Mouse (Mus musculus): ENCODE data around the gene Mfap2. TPM values are rescaled to one million over a fixed set of nuclear protein-coding genes. Genes with fewer than 3 reads are reported as not detected.

Gene Mfap2
- polyA plus RNA-seq, 1 experiment from 2014 or later: 279 TPM

GRCm38 (mm10) chr4:140984544-140984943 is 25.7 kb upstream of the Mfap2 start:
- Histone ChIP-seq H3K4me3 (ENCODE audit: low read depth, low read length) (no peak overlapping the region), H3K9ac (ENCODE audit: low read length) (no peak overlapping the region), H3K27ac (ENCODE audit: low read depth, low read length) (no peak overlapping the region), H3K9me3 (ENCODE audit: control insufficient read depth, low read length) (no peaks in the 10 kb centered on the region), H3K4me2 (ENCODE audit: low read depth) (no peak overlapping the region), H3K4me1 (ENCODE audit: control insufficient read depth, insufficient read depth, low read length) (peaks cover 7% of the 10 kb centered on the region), H3K36me3 (ENCODE audit: control insufficient read depth, insufficient read depth, low read length) (no peaks in the 10 kb centered on the region; the same call in 1 of the 2 replicates), H3K27me3 (ENCODE audit: control insufficient read depth, insufficient read depth, low read length) (no peaks in the 10 kb centered on the region)
- ATAC-seq (ENCODE audit: insufficient read depth, low FRiP score, low TSS enrichment) (no peak), DNase-seq (ENCODE audit: low spot score) (no peak)
- WGBS: 85% methylated on average over 6 of the region's 6 CpGs

GRCm38 (mm10) chr4:140986024-140986710 is 24.1 kb upstream of the Mfap2 start:
- ATAC-seq (ENCODE audit: insufficient read depth, low FRiP score, low TSS enrichment): no peak; the same call in 1 of the 2 replicates
- Histone ChIP-seq H3K4me3 (ENCODE audit: low read depth, low read length) (peak overlapping the region; percentile 87), H3K9me3 (ENCODE audit: control insufficient read depth, low read length) (no peaks in the 10 kb centered on the region), H3K36me3 (ENCODE audit: control insufficient read depth, insufficient read depth, low read length) (no peaks in the 10 kb centered on the region), H3K4me1 (ENCODE audit: control insufficient read depth, insufficient read depth, low read length) (peaks cover 7% of the 10 kb centered on the region), H3K27me3 (ENCODE audit: control insufficient read depth, insufficient read depth, low read length) (no peaks in the 10 kb centered on the region), H3K4me2 (ENCODE audit: low read depth) (peak overlapping the region; percentile 88), H3K27ac (ENCODE audit: low read depth, low read length) (no peak overlapping the region), H3K9ac (ENCODE audit: low read length) (peak overlapping the region; percentile 86)
- 30% methylated on average over 15 of the region's 15 CpGs for WGBS
- no peak for DNase-seq (ENCODE audit: low spot score)

GRCm38 (mm10) chr4:140986711-140987395 is 23.4 kb upstream of the Mfap2 start, which contains the start of gene Atp13a2:
Atp13a2 (plus strand) TSS chr4:140986873.
- no peaks in the 10 kb centered on the region for H3K36me3 ChIP-seq (ENCODE audit: control insufficient read depth, insufficient read depth, low read length)
- peaks cover 7% of the 10 kb centered on the region for H3K4me1 ChIP-seq (ENCODE audit: control insufficient read depth, insufficient read depth, low read length)
- H3K27me3 ChIP-seq (ENCODE audit: control insufficient read depth, insufficient read depth, low read length): no peaks in the 10 kb centered on the region
- ATAC-seq (ENCODE audit: insufficient read depth, low FRiP score, low TSS enrichment) (peak; percentile 90), DNase-seq (ENCODE audit: low spot score) (peak; percentile 92)
- no peak within 1 kb of the TSS for H3K27ac ChIP-seq (ENCODE audit: low read depth, low read length)
- H3K9me3 ChIP-seq (ENCODE audit: control insufficient read depth, low read length): no peaks in the 10 kb centered on the region
- WGBS: under 1% methylated on average over 54 of the region's 58 CpGs
- peak within 1 kb of the TSS; percentile 88 for H3K4me2 ChIP-seq (ENCODE audit: low read depth)
- H3K4me3 ChIP-seq (ENCODE audit: low read depth, low read length): peak within 1 kb of the TSS; percentile 87
- peak within 1 kb of the TSS; percentile 86 for H3K9ac ChIP-seq (ENCODE audit: low read length)

- H3K9me3 ChIP-seq (ENCODE audit: control insufficient read depth, low read length): no peaks in the 10 kb centered on the region
- H3K4me3 ChIP-seq (ENCODE audit: low read depth, low read length): peak overlapping the region; percentile 87
- H3K4me2 ChIP-seq (ENCODE audit: low read depth): peak overlapping the region; percentile 88
- H3K4me1 ChIP-seq (ENCODE audit: control insufficient read depth, insufficient read depth, low read length): peaks cover 7% of the 10 kb centered on the region
- no peaks in the 10 kb centered on the region; the same call in 1 of the 2 replicates for H3K36me3 ChIP-seq (ENCODE audit: control insufficient read depth, insufficient read depth, low read length)
- DNase-seq (ENCODE audit: low spot score) (no peak), ATAC-seq (ENCODE audit: insufficient read depth, low FRiP score, low TSS enrichment) (no peak)
- no peaks in the 10 kb centered on the region for H3K27me3 ChIP-seq (ENCODE audit: control insufficient read depth, insufficient read depth, low read length)
- 33% methylated on average over 7 of the region's 7 CpGs for WGBS
- H3K9ac ChIP-seq (ENCODE audit: low read length): peak overlapping the region; percentile 86
- H3K27ac ChIP-seq (ENCODE audit: low read depth, low read length): no peak overlapping the region
Observed at GRCm38 (mm10) chr4:140987476-140987875, 22.7 kb upstream of the Mfap2 start.

- no peaks in the 10 kb centered on the region for H3K9me3 ChIP-seq (ENCODE audit: control insufficient read depth, low read length)
- peak overlapping the region; percentile 24 for H3K4me2 ChIP-seq (ENCODE audit: low read depth)
- 65% methylated on average over 7 of the region's 7 CpGs for WGBS
- 0 out of 2 replicates have a peak overlapping the region, but pooled peaks have one; percentile 14 for H3K9ac ChIP-seq (ENCODE audit: low read length)
- H3K27me3 ChIP-seq (ENCODE audit: control insufficient read depth, insufficient read depth, low read length): no peaks in the 10 kb centered on the region
- H3K4me3 ChIP-seq (ENCODE audit: low read depth, low read length): no peak overlapping the region
- DNase-seq (ENCODE audit: low spot score): no peak
- H3K4me1 ChIP-seq (ENCODE audit: control insufficient read depth, insufficient read depth, low read length): peaks cover 7% of the 10 kb centered on the region
- no peaks in the 10 kb centered on the region; the same call in 1 of the 2 replicates for H3K36me3 ChIP-seq (ENCODE audit: control insufficient read depth, insufficient read depth, low read length)
- H3K27ac ChIP-seq (ENCODE audit: low read depth, low read length): no peak overlapping the region
- ATAC-seq (ENCODE audit: insufficient read depth, low FRiP score, low TSS enrichment): no peak
Observed at GRCm38 (mm10) chr4:140988706-140989290, 21.4 kb upstream of the Mfap2 start.

GRCm38 (mm10) chr4:140989447-140989846 is 20.8 kb upstream of the Mfap2 start:
- H3K27ac ChIP-seq (ENCODE audit: low read depth, low read length): no peak overlapping the region
- peaks cover 2% of the 10 kb centered on the region for H3K36me3 ChIP-seq (ENCODE audit: control insufficient read depth, insufficient read depth, low read length)
- no peaks in the 10 kb centered on the region for H3K9me3 ChIP-seq (ENCODE audit: control insufficient read depth, low read length)
- 89% methylated on average over 14 of the region's 14 CpGs for WGBS
- no peak for DNase-seq (ENCODE audit: low spot score)
- peaks cover 7% of the 10 kb centered on the region for H3K4me1 ChIP-seq (ENCODE audit: control insufficient read depth, insufficient read depth, low read length)
- ATAC-seq (ENCODE audit: insufficient read depth, low FRiP score, low TSS enrichment): no peak
- H3K4me3 ChIP-seq (ENCODE audit: low read depth, low read length): no peak overlapping the region
- no peaks in the 10 kb centered on the region for H3K27me3 ChIP-seq (ENCODE audit: control insufficient read depth, insufficient read depth, low read length)
- H3K9ac ChIP-seq (ENCODE audit: low read length): no peak overlapping the region
- no peak overlapping the region for H3K4me2 ChIP-seq (ENCODE audit: low read depth)

GRCm38 (mm10) chr4:140992215-140992614 is 18.0 kb upstream of the Mfap2 start:
- Histone ChIP-seq H3K9me3 (ENCODE audit: control insufficient read depth, low read length) (no peaks in the 10 kb centered on the region), H3K9ac (ENCODE audit: low read length) (no peak overlapping the region; the same call in 1 of the 2 replicates), H3K4me1 (ENCODE audit: control insufficient read depth, insufficient read depth, low read length) (peaks cover 5% of the 10 kb centered on the region), H3K27ac (ENCODE audit: low read depth, low read length) (no peak overlapping the region), H3K27me3 (ENCODE audit: control insufficient read depth, insufficient read depth, low read length) (no peaks in the 10 kb centered on the region), H3K36me3 (ENCODE audit: control insufficient read depth, insufficient read depth, low read length) (peaks cover 18% of the 10 kb centered on the region), H3K4me2 (ENCODE audit: low read depth) (no peak overlapping the region), H3K4me3 (ENCODE audit: low read depth, low read length) (no peak overlapping the region)
- no peak for DNase-seq (ENCODE audit: low spot score)
- 84% methylated on average over 20 of the region's 20 CpGs for WGBS
- ATAC-seq (ENCODE audit: insufficient read depth, low FRiP score, low TSS enrichment): no peak

GRCm38 (mm10) chr4:140993846-140994245 is 16.4 kb upstream of the Mfap2 start:
- Histone ChIP-seq H3K36me3 (ENCODE audit: control insufficient read depth, insufficient read depth, low read length) (peaks cover 25% of the 10 kb centered on the region), H3K4me3 (ENCODE audit: low read depth, low read length) (no peak overlapping the region)
- whole genome bisulfite sequencing: 78% methylated on average over 8 of the region's 8 CpGs

More at GRCm38 (mm10) chr4:140993846-140994245, 16.4 kb upstream of the Mfap2 start:
- Histone ChIP-seq H3K4me1 (ENCODE audit: control insufficient read depth, insufficient read depth, low read length) (no peaks in the 10 kb centered on the region; the same call in 1 of the 2 replicates), H3K4me2 (ENCODE audit: low read depth) (no peak overlapping the region), H3K27ac (ENCODE audit: low read depth, low read length) (no peak overlapping the region), H3K27me3 (ENCODE audit: control insufficient read depth, insufficient read depth, low read length) (no peaks in the 10 kb centered on the region), H3K9ac (ENCODE audit: low read length) (no peak overlapping the region), H3K9me3 (ENCODE audit: control insufficient read depth, low read length) (no peaks in the 10 kb centered on the region)
- ATAC-seq (ENCODE audit: insufficient read depth, low FRiP score, low TSS enrichment) (no peak), DNase-seq (ENCODE audit: low spot score) (no peak)

All from neural tube, embryonic 11.5 days (tissue).